ENCODE assay signal across 1 mouse cellular context in the genomic region with DNA sequence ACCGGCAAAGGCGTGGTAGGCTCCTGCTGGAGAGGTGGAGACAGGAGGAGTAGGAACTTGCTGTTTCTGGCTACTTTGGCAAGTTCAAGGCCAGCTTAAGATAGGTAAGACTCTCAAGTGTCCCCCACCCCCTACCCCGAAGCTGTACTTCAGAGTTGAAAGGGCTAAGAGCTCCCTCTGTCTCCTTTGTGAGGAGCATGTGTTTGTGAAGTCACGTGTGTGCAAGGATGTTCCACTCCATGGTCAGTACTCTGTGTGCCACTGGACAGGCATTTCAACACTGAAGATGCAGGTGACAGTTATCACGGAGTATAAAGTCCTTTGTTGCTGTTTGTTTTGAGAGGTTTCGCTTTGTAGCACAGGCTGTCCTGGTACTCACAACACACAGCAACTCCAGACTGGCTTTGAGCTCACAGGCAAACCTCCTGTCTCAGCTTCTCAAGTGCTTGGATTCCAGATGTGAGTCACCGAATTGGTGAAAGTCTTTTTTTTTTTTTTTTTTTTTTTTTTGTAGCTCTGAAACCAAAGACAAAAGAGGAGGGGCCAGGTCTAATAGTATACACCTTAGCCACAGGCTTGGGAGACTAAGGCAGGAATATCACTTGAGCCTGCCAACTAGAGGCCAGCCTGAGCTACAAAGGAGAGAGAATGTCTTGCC.
TF ChIP-seq lines count a peak whose summit lies in the region.

No protein-coding gene starts in this region.

TF ChIP-seq in MEL, 35 proteins besides CTCF, POLR2A, EP300 and RAD21 (continued from another document):
- no peak for TF ChIP-seq MAFK (IDR thresholded peaks at IDR 0.05; ENCODE audit: borderline replicate concordance, low read depth, low read length)
- TF ChIP-seq NRF1 (IDR thresholded peaks at IDR 0.05; ENCODE audit: insufficient read depth, low read depth, low read length, poor library complexity, severe bottlenecking), result no peak
- no peak for TF ChIP-seq KAT2A (conservative IDR thresholded peaks at IDR 0.05; ENCODE audit: low read depth, low read length)
- TF ChIP-seq E2F4 (IDR thresholded peaks at IDR 0.05; ENCODE audit: borderline replicate concordance, low read depth, low read length), result no peak
- no peak for TF ChIP-seq CHD1 (IDR thresholded peaks at IDR 0.05; ENCODE audit: low read depth, low read length)
- no peak for TF ChIP-seq MEF2A (IDR thresholded peaks at IDR 0.05; ENCODE audit: extremely low read depth, insufficient replicate concordance, low read depth, low read length, poor library complexity, severe bottlenecking)
- no peak for TF ChIP-seq CHD2 (IDR thresholded peaks at IDR 0.05; ENCODE audit: low read length)
- TF ChIP-seq GATA1 (IDR thresholded peaks at IDR 0.05; ENCODE audit: low read depth, low read length), result no peak
- peak; percentile 53; the same call in 1 of the 2 replicates for TF ChIP-seq TBP (IDR thresholded peaks at IDR 0.05; ENCODE audit: low read depth, low read length)
- peak; percentile 78 for TF ChIP-seq MAX (IDR thresholded peaks at IDR 0.05; ENCODE audit: low read length)
- TF ChIP-seq ZMIZ1 (IDR thresholded peaks at IDR 0.05; ENCODE audit: low read depth, low read length), result no peak; the same call in 1 of the 2 replicates
- TF ChIP-seq JUND (IDR thresholded peaks at IDR 0.05; ENCODE audit: low read depth, low read length), result no peak
- peak; percentile 80 for TF ChIP-seq BHLHE40 (IDR thresholded peaks at IDR 0.05; ENCODE audit: borderline replicate concordance, low read depth, low read length)
- no peak; the same call in 1 of the 2 replicates for TF ChIP-seq NELFE (IDR thresholded peaks at IDR 0.05; ENCODE audit: low read depth, low read length)
- no peak for TF ChIP-seq UBTF (IDR thresholded peaks at IDR 0.05; ENCODE audit: borderline replicate concordance, insufficient read depth, low read depth, low read length)
- peak; percentile 86 for TF ChIP-seq USF1 (IDR thresholded peaks at IDR 0.05; ENCODE audit: low read depth, low read length)
- TF ChIP-seq USF2 (IDR thresholded peaks at IDR 0.05; ENCODE audit: borderline replicate concordance in 1 of 2, insufficient read depth in 1 of 2, low read depth in 1 of 2, low read length in 2 of 2), result peak in 1 of 2 experiments; percentile 52; a peak in 1 of 4 replicates
- TF ChIP-seq GABPA (IDR thresholded peaks at IDR 0.05; ENCODE audit: low read depth, low read length), result no peak
- TF ChIP-seq POLR2AphosphoS2 (IDR thresholded peaks at IDR 0.05; ENCODE audit: low read length), result no peak
- no peak for TF ChIP-seq POLR2AphosphoS5 (IDR thresholded peaks at IDR 0.05; ENCODE audit: borderline replicate concordance, low read depth, low read length)
- TF ChIP-seq ETS1 (IDR thresholded peaks at IDR 0.05; ENCODE audit: low read depth, low read length), result peak; percentile 29; the same call in 1 of the 2 replicates
- peak; percentile 85 for TF ChIP-seq ZNF384 (IDR thresholded peaks at IDR 0.05; ENCODE audit: low read depth, low read length)
